Mouse (Mus musculus): Measurements from ENCODE around the gene Syt12. TPM values are rescaled to one million over a fixed set of nuclear protein-coding genes. Genes with fewer than 3 reads are reported as not detected.

The Syt12 gene
- polyA plus RNA-seq, 1 experiment from 2014 or later: 0.42 TPM

GRCm38 (mm10) chr19:4502701-4503100, 25.5 kb upstream of the Syt12 start:
- no peak overlapping the region for H3K27ac ChIP-seq
- no peaks in the 10 kb centered on the region for H3K27me3 ChIP-seq (replicated peaks)
- H3K9ac ChIP-seq: no peak overlapping the region
- no peaks in the 10 kb centered on the region for H3K9me3 ChIP-seq (replicated peaks)
- no peaks in the 10 kb centered on the region for H3K36me3 ChIP-seq
- ATAC-seq: no peak
- no peak overlapping the region for H3K4me2 ChIP-seq
- H3K4me3 ChIP-seq: no peak overlapping the region
- H3K4me1 ChIP-seq: peaks cover 19% of the 10 kb centered on the region
- 60% methylated on average over 2 of the region's 2 CpGs for WGBS (ENCODE audit: insufficient replicate concordance)

GRCm38 (mm10) chr19:4498062-4498933, 21.1 kb upstream of the Syt12 start, which contains the start of gene 2010003K11Rik:
Gene 2010003K11Rik (minus strand): TSS chr19:4498583.
- WGBS (ENCODE audit: insufficient replicate concordance): 63% methylated on average over 16 of the region's 16 CpGs
- Histone ChIP-seq H3K27me3 (replicated peaks) (peaks cover 5% of the 10 kb centered on the region; the same call in 1 of the 2 replicates), H3K27ac (no peak within 1 kb of the TSS), H3K4me1 (peaks cover 19% of the 10 kb centered on the region), H3K36me3 (no peaks in the 10 kb centered on the region), H3K4me3 (no peak within 1 kb of the TSS), H3K4me2 (0 out of 2 replicates have a peak within 1 kb of the TSS, but pooled peaks have one; percentile 1), H3K9me3 (replicated peaks) (no peaks in the 10 kb centered on the region), H3K9ac (no peak within 1 kb of the TSS)
- peak; percentile 10; the same call in 1 of the 2 replicates for ATAC-seq

- Histone ChIP-seq H3K4me1 (peaks cover 19% of the 10 kb centered on the region), H3K27ac (no peak overlapping the region), H3K4me3 (no peak overlapping the region), H3K9ac (no peak overlapping the region), H3K36me3 (no peaks in the 10 kb centered on the region), H3K27me3 (replicated peaks) (peaks cover 5% of the 10 kb centered on the region; the same call in 1 of the 2 replicates), H3K4me2 (0 out of 2 replicates have a peak overlapping the region, but pooled peaks have one; percentile 1), H3K9me3 (replicated peaks) (no peaks in the 10 kb centered on the region)
- ATAC-seq: peak; percentile 50
- 4% methylated on average over 4 of the region's 4 CpGs for WGBS (ENCODE audit: insufficient replicate concordance)
Measured at GRCm38 (mm10) chr19:4497263-4497973, 20.2 kb upstream of the Syt12 start.

GRCm38 (mm10) chr19:4496535-4497262, 19.5 kb upstream of the Syt12 start:
- H3K4me3 ChIP-seq: no peak overlapping the region
- WGBS (ENCODE audit: insufficient replicate concordance): 68% methylated on average over 3 of the region's 3 CpGs
- no peaks in the 10 kb centered on the region for H3K9me3 ChIP-seq (replicated peaks)
- no peak for ATAC-seq
- no peak overlapping the region for H3K27ac ChIP-seq
- H3K4me1 ChIP-seq: peaks cover 19% of the 10 kb centered on the region
- no peaks in the 10 kb centered on the region for H3K36me3 ChIP-seq
- no peak overlapping the region for H3K9ac ChIP-seq
- H3K27me3 ChIP-seq (replicated peaks): peaks cover 5% of the 10 kb centered on the region; the same call in 1 of the 2 replicates
- no peak overlapping the region for H3K4me2 ChIP-seq

GRCm38 (mm10) chr19:4495814-4496213, 18.6 kb upstream of the Syt12 start:
- ATAC-seq: no peak

GRCm38 (mm10) chr19:4494707-4495106, 17.5 kb upstream of the Syt12 start:
- Histone ChIP-seq H3K27ac (no peak overlapping the region), H3K4me3 (no peak overlapping the region), H3K9ac (no peak overlapping the region), H3K36me3 (no peaks in the 10 kb centered on the region), H3K4me1 (peaks cover 19% of the 10 kb centered on the region), H3K27me3 (replicated peaks) (peaks cover 5% of the 10 kb centered on the region; the same call in 1 of the 2 replicates), H3K4me2 (no peak overlapping the region), H3K9me3 (replicated peaks) (no peaks in the 10 kb centered on the region)
- 59% methylated on average over 7 of the region's 7 CpGs for WGBS (ENCODE audit: insufficient replicate concordance)
- ATAC-seq: no peak

More at GRCm38 (mm10) chr19:4495814-4496213, 18.6 kb upstream of the Syt12 start:
- Histone ChIP-seq H3K9me3 (replicated peaks) (no peaks in the 10 kb centered on the region), H3K27ac (no peak overlapping the region), H3K27me3 (replicated peaks) (peaks cover 5% of the 10 kb centered on the region; the same call in 1 of the 2 replicates), H3K4me2 (no peak overlapping the region), H3K4me3 (no peak overlapping the region), H3K4me1 (peaks cover 19% of the 10 kb centered on the region), H3K36me3 (no peaks in the 10 kb centered on the region), H3K9ac (no peak overlapping the region)
- 79% methylated on average over 5 of the region's 5 CpGs for WGBS (ENCODE audit: insufficient replicate concordance)

- H3K9ac ChIP-seq: no peak overlapping the region
- no peak overlapping the region for H3K4me3 ChIP-seq
- peaks cover 11% of the 10 kb centered on the region for H3K4me1 ChIP-seq
- no peaks in the 10 kb centered on the region for H3K36me3 ChIP-seq
- ATAC-seq: no peak
- H3K27ac ChIP-seq: no peak overlapping the region
- H3K9me3 ChIP-seq (replicated peaks): no peaks in the 10 kb centered on the region
- no peak overlapping the region for H3K4me2 ChIP-seq
- peaks cover 5% of the 10 kb centered on the region; the same call in 1 of the 2 replicates for H3K27me3 ChIP-seq (replicated peaks)
- 47% methylated on average over 9 of the region's 9 CpGs for WGBS (ENCODE audit: insufficient replicate concordance)
Measured at GRCm38 (mm10) chr19:4492526-4493296, 15.5 kb upstream of the Syt12 start.

- H3K27ac ChIP-seq: no peak overlapping the region
- no peak for ATAC-seq
Measured at GRCm38 (mm10) chr19:4491080-4491695, 13.9 kb upstream of the Syt12 start.

GRCm38 (mm10) chr19:4487877-4488276, 10.6 kb upstream of the Syt12 start:
- no peaks in the 10 kb centered on the region for H3K4me1 ChIP-seq
- no peak for ATAC-seq
- H3K4me3 ChIP-seq: no peak overlapping the region
- no peak overlapping the region for H3K4me2 ChIP-seq
- no peak overlapping the region for H3K27ac ChIP-seq
- WGBS (ENCODE audit: insufficient replicate concordance): 57% methylated on average over 2 of the region's 2 CpGs
- H3K9ac ChIP-seq: no peak overlapping the region
- no peaks in the 10 kb centered on the region for H3K36me3 ChIP-seq
- peaks cover 8% of the 10 kb centered on the region; the same call in 1 of the 2 replicates for H3K27me3 ChIP-seq (replicated peaks)
- H3K9me3 ChIP-seq (replicated peaks): no peaks in the 10 kb centered on the region

More at GRCm38 (mm10) chr19:4491080-4491695, 13.9 kb upstream of the Syt12 start:
- H3K36me3 ChIP-seq: no peaks in the 10 kb centered on the region
- peaks cover 8% of the 10 kb centered on the region; the same call in 1 of the 2 replicates for H3K27me3 ChIP-seq (replicated peaks)
- H3K4me3 ChIP-seq: no peak overlapping the region
- H3K4me1 ChIP-seq: no peaks in the 10 kb centered on the region
- no peaks in the 10 kb centered on the region for H3K9me3 ChIP-seq (replicated peaks)
- H3K4me2 ChIP-seq: no peak overlapping the region
- WGBS (ENCODE audit: insufficient replicate concordance): 59% methylated on average over 10 of the region's 10 CpGs
- H3K9ac ChIP-seq: no peak overlapping the region

GRCm38 (mm10) chr19:4485006-4485405, 7.8 kb upstream of the Syt12 start:
- no peaks in the 10 kb centered on the region for H3K36me3 ChIP-seq
- no peak for ATAC-seq
- 53% methylated on average over 5 of the region's 5 CpGs for WGBS (ENCODE audit: insufficient replicate concordance)

More at GRCm38 (mm10) chr19:4485006-4485405, 7.8 kb upstream of the Syt12 start:
- Histone ChIP-seq H3K4me1 (no peaks in the 10 kb centered on the region), H3K4me3 (no peak overlapping the region), H3K27ac (no peak overlapping the region), H3K9ac (no peak overlapping the region), H3K9me3 (replicated peaks) (no peaks in the 10 kb centered on the region), H3K4me2 (no peak overlapping the region), H3K27me3 (replicated peaks) (peaks cover 17% of the 10 kb centered on the region)

Measured in liver, embryonic 12.5 days (tissue).